Mouse (Mus musculus) stomach, embryonic 16.5 days (tissue): ENCODE measurements around the gene Gata1. TPM values are rescaled to one million over a fixed set of nuclear protein-coding genes. Genes with fewer than 3 reads are reported as not detected.
A peak's percentile ranks its signal among the peaks of the same experiment; 100 is the strongest.

Experiments used
- ATAC-seq: fragments of 200-750 bp; cut with Nextera tagmentation; 2 replicates; pipeline ENCODE4 v1.8.0; 2017; ENCODE audit warnings: moderate number of reproducible peaks, moderate TSS enrichment; ENCODE audit not compliant: insufficient read depth, low FRiP score
- H3K27ac ChIP-seq: fragments of 300-500 bp; sonication (generic); 2 replicates; pipeline ENCODE4 v1.5.1; 2014; ENCODE audit warnings: low read length
- H3K27me3 ChIP-seq: fragments of 300-500 bp; sonication (generic); 2 replicates; pipeline ENCODE4 v1.6.1; 2014; ENCODE audit warnings: low read length, control low read depth, mixed read lengths; ENCODE audit not compliant: control insufficient read depth, insufficient read depth
- H3K36me3 ChIP-seq: fragments of 300-500 bp; sonication (generic); 2 replicates; pipeline ENCODE4 v1.6.1; 2014; ENCODE audit warnings: low read length; ENCODE audit not compliant: control insufficient read depth, insufficient read depth
- H3K4me1 ChIP-seq: fragments of 300-500 bp; sonication (generic); 2 replicates; pipeline ENCODE4 v1.6.1; 2014; ENCODE audit warnings: low read length, control low read depth, mixed read lengths; ENCODE audit not compliant: control insufficient read depth, insufficient read depth
- H3K4me2 ChIP-seq: fragments of 300-500 bp; sonication (generic); 2 replicates; pipeline ENCODE4 v1.6.1; 2014; ENCODE audit warnings: low read depth, low read length, mixed read lengths
- H3K4me3 ChIP-seq: fragments of 300-500 bp; sonication (generic); replicated peaks from 2 replicates; pipeline ENCODE4 v1.5.1; 2014; ENCODE audit warnings: mild to moderate bottlenecking, low read length
- H3K9ac ChIP-seq: fragments of 300-500 bp; sonication (generic); 2 replicates; pipeline ENCODE4 v1.6.1; 2014; ENCODE audit warnings: low read length
- H3K9me3 ChIP-seq: fragments of 300-500 bp; sonication (generic); replicated peaks from 2 replicates; pipeline ENCODE4 v1.6.1; 2016; ENCODE audit warnings: low read length, control low read depth; ENCODE audit not compliant: control insufficient read depth
- WGBS: fragments of 180-500 bp; shearing (Covaris S2); extraction: QIAGEN DNeasy Blood & Tissue Kit; methylation state at CpG from one replicate; pipeline ENCODE4 v1.1.7; 2014; 5-methylcytosine and 5-hydroxymethylcytosine counted together
- polyA plus RNA-seq: library from polyadenylated mRNA; unstranded; fragments of >200 nt; fragmentation: Nextera tagmentation; extraction: Ambion mirVana; gene quantifications from 2 replicates; pipeline ENCODE4 v1.2.1, GENCODE M21; 2015

Gene Gata1
- polyA plus RNA-seq, 1 experiment from 2014 or later, result 6.0 TPM

DNA sequence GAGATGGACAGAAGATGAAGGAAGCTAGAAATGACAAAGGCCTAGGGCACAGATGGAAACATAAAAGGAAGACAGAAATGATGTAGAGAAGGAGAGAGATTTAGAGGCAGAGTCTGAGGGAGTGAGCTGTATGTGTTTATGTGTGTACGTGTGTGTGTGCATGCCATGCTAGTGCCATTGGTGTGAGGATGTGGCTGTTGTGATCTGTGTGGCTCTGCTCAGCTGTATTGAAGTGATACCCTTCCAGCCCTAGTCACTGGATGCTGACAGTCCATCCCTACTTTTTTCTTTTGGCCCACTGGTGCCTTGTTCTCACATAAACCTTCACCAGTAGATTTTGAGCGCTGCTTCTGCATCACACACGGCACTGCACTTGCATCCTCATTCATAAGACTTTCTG, 9.0 kb downstream of the Gata1 start:
- Histone ChIP-seq H3K4me3 (no peak overlapping the region), H3K9me3 (no peaks in the 10 kb centered on the region), H3K4me1 (no peaks in the 10 kb centered on the region), H3K27me3 (no peaks in the 10 kb centered on the region), H3K4me2 (no peak overlapping the region), H3K27ac (no peak overlapping the region), H3K9ac (no peak overlapping the region), H3K36me3 (no peaks in the 10 kb centered on the region)
- ATAC-seq, result no peak
- WGBS, result 84% methylated on average over 3 of the region's 3 CpGs

DNA sequence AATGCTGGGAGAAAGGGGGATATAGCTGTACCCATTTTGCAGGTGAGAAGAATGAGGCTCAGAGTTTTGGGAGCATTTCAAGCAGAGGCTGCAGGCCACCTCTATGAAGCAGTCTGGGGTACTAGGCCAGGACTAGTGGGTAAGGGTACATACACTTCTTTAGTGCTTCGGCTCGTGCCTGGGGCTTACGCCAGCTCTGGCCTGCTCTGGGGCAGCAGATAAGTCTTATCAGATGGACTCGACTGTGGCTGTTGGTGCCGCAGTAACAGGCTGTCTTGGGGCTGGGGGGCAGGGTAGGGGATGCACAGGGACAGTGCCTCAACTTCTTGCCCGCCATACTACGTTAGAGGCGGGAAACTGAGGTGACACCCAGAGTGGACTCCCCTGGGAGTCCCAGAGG, 9.6 kb downstream of the Gata1 start:
- H3K27ac ChIP-seq, result no peak overlapping the region
- no peaks in the 10 kb centered on the region for H3K27me3 ChIP-seq
- ATAC-seq, result peak; percentile 40; the same call in 1 of the 2 replicates
- no peak overlapping the region for H3K9ac ChIP-seq
- no peak overlapping the region for H3K4me2 ChIP-seq
- no peaks in the 10 kb centered on the region for H3K4me1 ChIP-seq
- WGBS, result 76% methylated on average over 8 of the region's 8 CpGs
- H3K4me3 ChIP-seq, result no peak overlapping the region
- H3K36me3 ChIP-seq, result no peaks in the 10 kb centered on the region
- no peaks in the 10 kb centered on the region for H3K9me3 ChIP-seq

DNA sequence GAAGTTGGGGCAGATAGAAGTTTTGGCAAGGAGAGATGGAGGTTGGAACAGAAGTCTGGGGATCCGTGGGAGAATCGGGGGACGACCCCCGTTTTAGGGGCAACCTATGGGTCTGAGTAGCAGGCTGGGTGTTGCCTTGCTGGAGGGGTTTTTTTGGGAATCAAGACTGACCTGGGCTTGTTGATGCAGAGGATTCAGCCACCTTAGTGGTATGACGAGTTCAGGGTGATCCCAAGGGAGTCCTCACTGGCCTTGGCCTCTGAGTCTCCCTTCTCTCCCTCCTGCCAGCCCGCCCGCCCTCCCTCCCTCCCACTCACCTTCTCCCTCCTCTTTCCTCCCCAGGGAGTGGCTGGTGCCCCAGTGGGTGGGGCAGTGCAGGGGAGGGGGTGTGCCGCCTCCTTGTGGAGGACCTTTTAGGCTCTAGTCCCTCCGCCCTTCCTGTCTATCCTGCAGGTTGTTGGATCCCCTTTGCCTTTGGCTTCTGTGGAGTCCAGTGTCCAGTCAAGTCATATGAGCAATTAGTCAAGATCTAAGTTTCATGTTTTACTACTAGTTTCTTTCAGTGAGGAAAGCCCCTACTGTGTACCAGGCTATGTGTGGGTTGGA, 10.2 kb downstream of the Gata1 start:
- WGBS, result 65% methylated on average over 7 of the region's 9 CpGs
- ATAC-seq, result 0 out of 2 replicates have a peak, but pooled peaks have one; percentile 47

DNA sequence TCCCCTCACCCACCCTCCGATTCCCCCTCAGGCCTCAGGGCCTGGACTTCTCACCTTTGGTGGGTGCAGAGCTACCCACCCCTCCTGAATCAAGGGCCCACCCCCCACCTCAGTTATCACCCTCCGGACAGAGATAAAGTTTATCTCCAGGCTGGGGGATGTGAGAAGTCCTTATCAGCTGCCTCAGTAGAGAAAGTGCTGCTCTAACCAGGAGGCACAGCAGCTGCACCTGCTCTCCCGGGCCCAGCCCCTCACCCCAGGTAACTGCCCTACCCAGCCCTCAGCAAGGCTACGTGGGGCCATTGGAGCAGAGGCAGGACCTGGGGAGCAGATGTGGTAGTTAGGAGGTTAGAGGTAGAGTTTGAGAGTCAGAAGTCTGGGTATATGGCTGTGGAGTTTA, 11.7 kb downstream of the Gata1 start:
- H3K4me1 ChIP-seq, result no peaks in the 10 kb centered on the region
- no peaks in the 10 kb centered on the region for H3K27me3 ChIP-seq
- ATAC-seq, result no peak
- 51% methylated on average over 4 of the region's 4 CpGs for WGBS
- no peak overlapping the region for H3K27ac ChIP-seq
- no peak overlapping the region for H3K9ac ChIP-seq
- H3K4me3 ChIP-seq, result no peak overlapping the region
- no peak overlapping the region for H3K4me2 ChIP-seq
- H3K9me3 ChIP-seq, result no peaks in the 10 kb centered on the region
- no peaks in the 10 kb centered on the region for H3K36me3 ChIP-seq

More for the DNA sequence above, 10.2 kb downstream of the Gata1 start:
- H3K27me3 ChIP-seq, result no peaks in the 10 kb centered on the region
- H3K4me2 ChIP-seq, result no peak overlapping the region
- no peak overlapping the region for H3K4me3 ChIP-seq
- no peak overlapping the region for H3K9ac ChIP-seq
- H3K4me1 ChIP-seq, result no peaks in the 10 kb centered on the region
- no peak overlapping the region for H3K27ac ChIP-seq
- no peaks in the 10 kb centered on the region for H3K9me3 ChIP-seq
- no peaks in the 10 kb centered on the region for H3K36me3 ChIP-seq

DNA sequence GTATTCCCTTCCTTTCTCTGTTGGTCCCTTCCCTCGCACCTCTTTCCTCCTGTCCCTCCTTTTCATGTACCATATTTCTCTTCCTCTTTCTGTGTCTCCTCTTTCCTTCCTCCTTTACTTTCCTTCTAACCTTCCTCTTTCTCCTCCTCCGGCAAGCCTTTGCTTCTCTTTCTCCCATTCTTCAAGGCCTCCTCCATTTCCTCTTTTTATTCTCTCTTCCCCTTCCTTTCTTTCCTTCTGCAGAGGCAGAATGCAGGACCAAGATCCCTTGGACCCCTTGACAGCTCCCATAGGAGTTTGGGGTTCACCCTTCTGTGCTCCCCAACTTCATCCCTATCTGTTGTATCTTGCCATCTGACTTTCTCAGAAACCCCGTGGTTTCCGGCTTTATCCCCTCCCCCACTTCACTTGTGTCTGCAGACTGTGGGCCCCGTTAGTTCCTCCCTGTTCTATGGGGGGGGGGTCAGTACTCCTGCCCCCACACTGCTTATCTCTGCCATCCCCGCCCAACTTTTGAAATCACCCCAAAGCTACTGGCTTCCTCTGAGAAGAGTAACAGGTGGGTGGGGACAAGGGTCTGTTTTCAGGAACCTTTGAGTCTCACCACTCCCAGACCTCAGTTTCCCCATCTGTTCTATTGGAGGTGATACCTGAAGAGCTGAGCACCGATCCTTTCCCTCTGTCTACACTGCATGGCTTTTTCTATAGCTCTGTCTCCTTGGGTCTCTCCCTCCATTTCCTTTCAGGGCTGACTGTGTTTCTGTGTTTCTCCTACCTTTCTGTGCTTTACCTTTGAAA, 13.8 kb downstream of the Gata1 start:
- no peak overlapping the region for H3K27ac ChIP-seq
- no peak for ATAC-seq
- H3K9ac ChIP-seq, result no peak overlapping the region
- no peaks in the 10 kb centered on the region for H3K36me3 ChIP-seq
- WGBS, result 70% methylated on average over 7 of the region's 7 CpGs
- no peaks in the 10 kb centered on the region for H3K9me3 ChIP-seq
- H3K27me3 ChIP-seq, result no peaks in the 10 kb centered on the region
- H3K4me2 ChIP-seq, result no peak overlapping the region
- no peak overlapping the region for H3K4me3 ChIP-seq
- no peaks in the 10 kb centered on the region for H3K4me1 ChIP-seq

DNA sequence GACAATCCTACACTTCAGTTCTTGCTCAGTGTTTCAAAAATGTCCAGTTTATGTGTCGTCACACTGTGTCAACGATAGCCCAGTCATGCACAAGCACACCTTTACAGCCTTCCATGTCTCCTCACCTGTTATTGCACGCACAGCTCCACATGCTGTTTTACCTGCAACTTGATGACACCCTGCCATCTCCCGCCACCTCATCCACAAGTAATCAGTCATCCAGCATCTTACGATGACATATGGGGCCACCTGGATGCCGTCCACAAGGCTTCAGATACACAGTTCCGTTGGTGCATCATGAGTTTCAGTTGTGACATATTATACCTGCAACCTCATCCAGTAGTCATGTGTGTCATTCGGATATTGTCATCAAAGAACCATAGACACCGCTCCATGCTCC, 19.0 kb downstream of the Gata1 start:
- H3K27me3 ChIP-seq, result no peaks in the 10 kb centered on the region
- no peak overlapping the region for H3K9ac ChIP-seq
- H3K4me3 ChIP-seq, result no peak overlapping the region
- H3K27ac ChIP-seq, result no peak overlapping the region
- no peak for ATAC-seq
- WGBS, result 87% methylated on average over 9 of the region's 9 CpGs
- H3K4me2 ChIP-seq, result no peak overlapping the region
- no peaks in the 10 kb centered on the region for H3K4me1 ChIP-seq
- H3K36me3 ChIP-seq, result no peaks in the 10 kb centered on the region
- no peaks in the 10 kb centered on the region for H3K9me3 ChIP-seq

DNA sequence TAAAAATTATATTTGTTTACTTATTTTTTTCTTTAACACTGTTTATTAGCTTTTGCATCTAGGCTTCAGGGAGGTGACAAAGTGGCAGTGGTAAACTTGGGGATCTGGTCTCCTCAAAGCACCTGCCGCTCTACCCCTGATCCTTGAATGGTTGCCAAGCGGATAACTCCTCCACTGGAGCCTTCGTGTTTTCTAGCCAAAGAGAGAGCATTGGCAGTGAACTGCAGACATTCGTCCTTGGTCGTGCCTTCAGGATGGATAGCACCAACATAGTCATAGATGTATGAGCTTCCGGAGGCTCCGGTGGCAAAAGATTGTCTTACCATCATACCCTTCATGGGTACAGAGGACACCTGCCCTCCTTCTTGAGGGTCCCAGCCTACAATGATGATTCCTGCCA, 27.8 kb downstream of the Gata1 start:
- no peak overlapping the region for H3K4me2 ChIP-seq
- 90% methylated on average over 7 of the region's 7 CpGs for WGBS

DNA sequence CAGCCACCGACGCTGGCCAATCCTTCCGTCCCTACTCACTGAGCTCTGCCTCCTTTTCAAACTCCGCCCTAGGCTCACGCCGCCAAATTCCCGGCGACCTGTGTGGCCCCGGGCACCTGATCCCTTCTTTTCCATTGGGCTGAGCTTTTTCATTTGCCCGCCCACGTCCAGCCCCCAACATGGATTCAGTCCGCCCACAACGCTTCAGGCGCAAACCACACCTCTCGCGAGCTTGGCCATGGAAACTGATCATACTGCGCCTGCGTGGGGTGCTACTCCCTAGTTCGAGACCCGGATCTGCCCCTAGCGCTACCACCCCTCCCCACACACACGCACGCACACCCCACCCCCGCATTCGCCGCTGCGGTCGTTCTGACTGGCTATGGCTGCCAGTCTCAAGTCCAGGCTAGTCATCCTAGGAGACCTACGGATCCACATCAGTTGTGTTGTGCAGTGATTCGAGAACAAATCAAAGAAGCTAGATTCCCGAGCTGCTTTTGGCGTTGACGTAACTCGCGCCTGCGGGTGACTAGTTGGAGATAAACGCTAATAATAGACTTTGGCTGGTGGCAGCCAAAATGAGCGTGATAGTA, 29.9 kb downstream of the Gata1 start:
- H3K4me1 ChIP-seq, result no peaks in the 10 kb centered on the region
- no peaks in the 10 kb centered on the region for H3K36me3 ChIP-seq
- H3K27ac ChIP-seq, result no peak overlapping the region; the same call in 1 of the 2 replicates
- peak; percentile 99 for ATAC-seq
- 12% methylated on average over 38 of the region's 38 CpGs for WGBS
- peak overlapping the region; percentile 56 for H3K4me3 ChIP-seq
- no peaks in the 10 kb centered on the region for H3K9me3 ChIP-seq
- H3K4me2 ChIP-seq, result peak overlapping the region; percentile 56
- peak overlapping the region; percentile 73 for H3K9ac ChIP-seq
- no peaks in the 10 kb centered on the region for H3K27me3 ChIP-seq

More for the DNA sequence above, 27.8 kb downstream of the Gata1 start:
- H3K9me3 ChIP-seq, result no peaks in the 10 kb centered on the region
- no peaks in the 10 kb centered on the region for H3K27me3 ChIP-seq
- H3K9ac ChIP-seq, result no peak overlapping the region
- H3K36me3 ChIP-seq, result no peaks in the 10 kb centered on the region
- H3K4me1 ChIP-seq, result no peaks in the 10 kb centered on the region
- H3K27ac ChIP-seq, result no peak overlapping the region
- no peak overlapping the region for H3K4me3 ChIP-seq
- ATAC-seq, result no peak
